Mouse (Mus musculus) ES-E14 (cell line): ENCODE data around the gene Akap10.

Experiments used
- CHD2 ChIP-seq: IDR thresholded peaks from 2 replicates; pipeline ENCODE4 v1.6.1; 2014; ENCODE audit warnings: mild to moderate bottlenecking, low read depth, low read length, inconsistent platforms
- MAFK ChIP-seq: IDR thresholded peaks from 2 replicates; pipeline ENCODE4 v1.6.1; 2014; ENCODE audit warnings: mild to moderate bottlenecking, low read depth, low read length, inconsistent platforms; ENCODE audit not compliant: insufficient read depth

DNA sequence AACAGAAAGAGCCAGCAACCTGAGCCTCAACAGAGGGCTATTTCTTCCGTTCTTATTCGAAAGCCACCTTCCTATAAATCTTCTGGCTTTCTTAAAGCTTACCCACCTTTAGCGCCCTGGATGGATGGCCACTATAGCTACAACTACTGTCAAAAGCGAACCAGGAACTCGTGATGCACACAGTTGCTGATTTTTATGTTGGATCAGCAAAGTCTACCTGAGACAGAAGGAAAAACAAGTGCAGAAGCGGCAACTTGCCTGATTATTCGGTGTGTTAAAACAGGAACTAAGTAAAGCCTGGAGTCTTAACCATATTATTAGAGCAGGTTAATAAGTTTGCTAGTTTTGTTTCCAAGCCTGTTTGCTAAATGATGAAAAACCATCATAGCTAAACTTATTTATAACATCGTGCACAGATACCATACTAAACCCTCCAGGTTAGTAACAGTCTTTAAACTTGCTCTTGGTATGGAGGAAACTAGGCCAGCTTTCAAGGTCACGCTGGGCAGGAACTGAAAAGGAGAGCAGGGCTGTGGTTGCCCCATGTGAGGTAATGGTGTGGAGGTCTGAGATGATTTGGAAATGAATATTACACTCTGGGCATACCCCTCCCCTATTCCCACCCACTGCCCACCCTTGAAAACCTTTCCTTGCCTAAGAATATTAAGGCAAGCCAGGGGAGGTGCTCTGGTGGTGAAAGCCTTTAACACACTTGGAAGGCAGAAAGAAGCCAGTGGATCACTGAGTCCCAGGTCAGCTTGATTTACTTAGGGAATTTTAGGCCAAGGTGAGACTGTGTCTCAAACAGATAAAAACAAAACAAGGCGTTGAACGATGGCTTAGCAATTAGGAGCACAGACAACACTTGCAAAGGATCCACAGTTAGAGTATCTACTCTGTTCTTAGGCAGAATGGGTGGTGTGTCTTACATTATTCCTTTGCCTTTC is 861 bp upstream of the Akap10 start:
- TF ChIP-seq MAFK (no peak), CHD2 (no peak)
